Mouse (Mus musculus) hindbrain, embryonic 16.5 days (tissue): ENCODE measurements around the gene Ptpra. TPM values are rescaled to one million over a fixed set of nuclear protein-coding genes. Genes with fewer than 3 reads are reported as not detected.
A peak's percentile ranks its signal among the peaks of the same experiment; 100 is the strongest.

ENCODE experiments used
- ATAC-seq: fragments of 200-750 bp; cut with Nextera tagmentation; 2 replicates; pipeline ENCODE4 v1.8.0; 2017; ENCODE audit warnings: moderate TSS enrichment, moderate library complexity
- H3K27ac ChIP-seq: fragments of 300-500 bp; sonication (generic); 2 replicates; pipeline ENCODE4 v1.5.1; 2014; ENCODE audit warnings: low read depth, mild to moderate bottlenecking, control low read depth, low read length, moderate library complexity
- H3K27me3 ChIP-seq: fragments of 300-500 bp; sonication (generic); replicated peaks from 2 replicates; pipeline ENCODE4 v1.6.1; 2014; ENCODE audit warnings: low read length; ENCODE audit not compliant: control insufficient read depth, insufficient read depth
- H3K36me3 ChIP-seq: fragments of 300-500 bp; sonication (generic); 2 replicates; pipeline ENCODE4 v1.6.1; 2014; ENCODE audit warnings: mild to moderate bottlenecking, low read length, moderate library complexity, mixed read lengths; ENCODE audit not compliant: control insufficient read depth, insufficient read depth
- H3K4me1 ChIP-seq: fragments of 300-500 bp; sonication (generic); 2 replicates; pipeline ENCODE4 v1.6.1; 2014; ENCODE audit warnings: low read depth, low read length; ENCODE audit not compliant: control insufficient read depth, insufficient read depth
- H3K4me2 ChIP-seq: fragments of 300-500 bp; sonication (generic); 2 replicates; pipeline ENCODE4 v1.6.1; 2014; ENCODE audit warnings: mild to moderate bottlenecking, low read length, control low read depth, moderate library complexity
- H3K4me3 ChIP-seq: fragments of 300-500 bp; sonication (generic); 2 replicates; pipeline ENCODE4 v1.5.1; 2014; ENCODE audit warnings: mild to moderate bottlenecking, low read length, control low read depth, moderate library complexity
- H3K9ac ChIP-seq: fragments of 300-500 bp; sonication (generic); 2 replicates; pipeline ENCODE4 v1.6.1; 2014; ENCODE audit warnings: low read depth, mild to moderate bottlenecking, control low read depth, low read length, moderate library complexity
- H3K9me3 ChIP-seq: fragments of 300-500 bp; sonication (generic); 2 replicates; pipeline ENCODE4 v1.6.1; 2014; ENCODE audit warnings: mild to moderate bottlenecking, low read length, moderate library complexity; ENCODE audit not compliant: control insufficient read depth
- WGBS: fragments of 180-500 bp; shearing (Covaris S2); extraction: QIAGEN DNeasy Blood & Tissue Kit; methylation state at CpG from one replicate; pipeline ENCODE4 v1.1.7; 2014; 5-methylcytosine and 5-hydroxymethylcytosine counted together
- polyA plus RNA-seq: library from polyadenylated mRNA; unstranded; fragments of >200 nt; fragmentation: Nextera tagmentation; extraction: Ambion mirVana; gene quantifications from 2 replicates; pipeline ENCODE4 v1.2.1, GENCODE M21; 2015

Gene Ptpra
- 134 and 144 TPM in 2 replicates for polyA plus RNA-seq

DNA sequence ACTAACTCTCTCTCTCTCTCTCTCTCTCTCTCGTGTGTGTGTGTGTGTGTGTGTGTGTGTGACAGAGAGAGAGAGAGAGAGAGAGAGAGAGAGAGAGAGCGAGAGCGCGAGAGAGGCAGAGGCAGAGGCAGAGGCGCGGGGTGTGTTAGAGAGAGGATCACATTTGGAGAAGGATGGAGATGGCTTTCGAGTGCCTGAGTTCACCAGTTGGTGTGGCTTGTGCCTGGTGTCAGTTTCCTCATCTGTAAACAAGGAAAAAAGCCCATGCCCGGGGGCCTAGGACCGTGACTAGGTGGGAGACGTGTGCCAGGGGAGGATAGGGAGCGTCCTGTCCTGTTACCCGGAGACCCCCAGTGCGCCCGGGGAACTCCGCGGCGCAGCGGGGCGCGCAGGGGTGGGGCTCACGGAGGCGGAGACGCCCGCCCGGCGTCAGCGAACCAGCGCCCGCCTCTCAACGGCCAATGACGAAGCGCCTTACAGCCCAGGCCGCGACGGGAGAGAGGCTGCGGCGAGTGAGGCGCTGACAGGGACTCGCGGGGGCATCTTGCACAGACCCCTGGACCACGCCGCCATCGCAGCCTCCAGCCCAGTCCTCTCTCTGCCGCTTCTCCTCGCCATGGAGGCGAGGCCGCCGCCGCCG lies at the start of gene Ptpra:
Ptpra (plus strand) TSS at position 485 of the 640 bp plus-strand sequence.
- ATAC-seq = peak; percentile 98
- Histone ChIP-seq H3K36me3 (no peaks in the 10 kb centered on the region), H3K4me3 (peak within 1 kb of the TSS; percentile 96), H3K9ac (peak within 1 kb of the TSS; percentile 97), H3K4me2 (peak within 1 kb of the TSS; percentile 82), H3K27me3 (no peaks in the 10 kb centered on the region), H3K27ac (peak within 1 kb of the TSS; percentile 91), H3K4me1 (peaks cover 27% of the 10 kb centered on the region), H3K9me3 (no peaks in the 10 kb centered on the region)
- WGBS = under 1% methylated on average over 40 of the region's 50 CpGs

- Histone ChIP-seq H3K4me1 (peaks cover 11% of the 10 kb centered on the region), H3K36me3 (no peaks in the 10 kb centered on the region), H3K27me3 (peaks cover 8% of the 10 kb centered on the region), H3K4me2 (no peak overlapping the region), H3K9ac (no peak overlapping the region), H3K4me3 (no peak overlapping the region), H3K9me3 (no peaks in the 10 kb centered on the region), H3K27ac (no peak overlapping the region)
- 81% methylated on average over 4 of the region's 4 CpGs for WGBS
- ATAC-seq = no peak
Observed at GRCm38 (mm10) chr2:130401891-130402290, 48.2 kb upstream of the Ptpra start.

- Histone ChIP-seq H3K27me3 (no peaks in the 10 kb centered on the region), H3K4me2 (no peak within 1 kb of the TSS), H3K4me1 (no peaks in the 10 kb centered on the region), H3K36me3 (no peaks in the 10 kb centered on the region), H3K4me3 (no peak within 1 kb of the TSS), H3K9ac (no peak within 1 kb of the TSS), H3K9me3 (no peaks in the 10 kb centered on the region), H3K27ac (no peak within 1 kb of the TSS)
- no peak for ATAC-seq
- WGBS = 97% methylated on average over 1 of the region's 1 CpGs
Observed at GRCm38 (mm10) chr2:130404939-130405338, 45.1 kb upstream of the Ptpra start, which contains the start of the genes Gm28372 and 1700020A23Rik. TSS of gene Gm28372 (plus strand) at chr2:130405239. TSS of gene 1700020A23Rik (plus strand) at chr2:130405259.

DNA sequence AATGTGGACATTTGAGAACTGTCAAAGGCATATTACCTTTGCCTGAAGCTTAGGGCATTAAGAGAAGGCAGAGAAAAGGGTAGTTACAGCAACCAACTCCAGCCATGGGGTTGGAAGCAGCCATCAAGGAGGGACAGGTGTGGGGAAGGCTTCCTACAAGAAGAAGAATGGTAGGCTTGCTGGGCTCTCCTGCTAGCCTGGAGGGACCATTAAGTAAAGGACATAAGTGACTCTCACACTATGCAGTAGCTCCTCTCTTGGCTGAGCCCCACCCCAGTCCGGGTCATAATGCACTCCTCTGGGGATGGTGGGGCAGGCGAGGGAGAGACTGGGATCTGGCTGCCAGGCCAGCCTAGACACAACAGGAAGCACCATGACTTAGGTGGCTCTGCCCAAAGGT lies 43.9 kb upstream of the Ptpra start, which contains the start of gene Tmem239:
Tmem239 (plus strand) TSS at position 301 of the 400 bp plus-strand sequence.
- ATAC-seq = no peak
- H3K4me3 ChIP-seq = no peak within 1 kb of the TSS
- H3K27me3 ChIP-seq = no peaks in the 10 kb centered on the region
- WGBS = 86% methylated on average over 2 of the region's 2 CpGs
- no peak within 1 kb of the TSS for H3K4me2 ChIP-seq
- no peak within 1 kb of the TSS for H3K9ac ChIP-seq
- H3K4me1 ChIP-seq = no peaks in the 10 kb centered on the region
- no peak within 1 kb of the TSS for H3K27ac ChIP-seq
- no peaks in the 10 kb centered on the region for H3K36me3 ChIP-seq
- H3K9me3 ChIP-seq = no peaks in the 10 kb centered on the region

- WGBS = 20% methylated on average over 6 of the region's 6 CpGs
- H3K27me3 ChIP-seq = no peaks in the 10 kb centered on the region
- H3K36me3 ChIP-seq = no peaks in the 10 kb centered on the region
- no peak overlapping the region for H3K4me3 ChIP-seq
- H3K4me1 ChIP-seq = no peaks in the 10 kb centered on the region
- no peak overlapping the region for H3K27ac ChIP-seq
- H3K9ac ChIP-seq = no peak overlapping the region
- no peaks in the 10 kb centered on the region for H3K9me3 ChIP-seq
- ATAC-seq = no peak
- no peak overlapping the region for H3K4me2 ChIP-seq
Observed at GRCm38 (mm10) chr2:130408194-130408593, 41.9 kb upstream of the Ptpra start.

DNA sequence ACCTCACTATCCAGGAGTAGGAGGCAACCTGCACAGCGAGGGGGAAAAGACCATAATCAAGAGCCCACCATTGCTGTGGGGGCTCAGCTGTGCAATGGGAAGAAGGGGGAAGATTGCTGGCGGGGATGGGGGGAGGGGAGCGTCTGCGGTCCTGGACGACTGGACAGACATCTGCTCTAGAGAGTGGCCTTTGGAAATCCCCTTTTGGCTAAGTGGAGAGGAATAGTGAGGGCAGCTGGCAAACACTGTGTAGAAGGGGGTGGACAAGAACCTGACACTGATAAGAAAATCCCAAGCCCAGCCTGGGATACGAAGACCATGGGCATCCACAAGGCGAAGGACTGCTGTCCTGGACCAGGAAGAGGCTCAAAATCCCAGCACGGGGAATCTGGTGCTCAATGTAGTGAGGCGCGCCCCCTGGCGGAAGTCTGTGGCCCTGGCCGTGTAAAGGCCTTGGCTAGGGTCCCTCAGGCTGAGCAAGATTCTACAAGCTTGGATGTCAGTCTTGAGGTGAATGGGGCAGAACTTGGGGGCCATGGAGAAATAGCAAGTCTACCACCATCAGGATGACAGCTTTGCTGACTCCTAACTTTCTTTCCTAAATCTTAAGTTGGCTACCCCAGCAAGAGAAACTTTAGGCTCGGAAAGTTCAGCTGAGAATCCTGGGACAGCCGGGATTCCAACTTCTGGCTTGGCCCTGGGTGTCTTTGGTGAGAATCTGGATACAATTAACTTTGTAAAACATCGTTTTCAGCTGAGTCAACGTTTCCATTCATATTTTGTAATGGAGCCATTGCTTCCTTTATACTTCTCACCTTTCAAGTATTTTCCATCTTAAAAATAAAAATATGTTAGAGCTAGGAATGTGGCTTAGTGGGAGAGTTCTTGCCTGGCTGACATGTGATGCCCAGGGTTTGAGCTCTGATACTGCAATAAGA lies 38.3 kb upstream of the Ptpra start:
- 43% methylated on average over 16 of the region's 16 CpGs for WGBS
- peak; percentile 74 for ATAC-seq
- H3K27me3 ChIP-seq = no peaks in the 10 kb centered on the region
- no peaks in the 10 kb centered on the region for H3K9me3 ChIP-seq
- H3K9ac ChIP-seq = no peak overlapping the region
- no peak overlapping the region for H3K27ac ChIP-seq
- H3K4me2 ChIP-seq = no peak overlapping the region
- H3K36me3 ChIP-seq = no peaks in the 10 kb centered on the region
- no peaks in the 10 kb centered on the region for H3K4me1 ChIP-seq
- H3K4me3 ChIP-seq = no peak overlapping the region

DNA sequence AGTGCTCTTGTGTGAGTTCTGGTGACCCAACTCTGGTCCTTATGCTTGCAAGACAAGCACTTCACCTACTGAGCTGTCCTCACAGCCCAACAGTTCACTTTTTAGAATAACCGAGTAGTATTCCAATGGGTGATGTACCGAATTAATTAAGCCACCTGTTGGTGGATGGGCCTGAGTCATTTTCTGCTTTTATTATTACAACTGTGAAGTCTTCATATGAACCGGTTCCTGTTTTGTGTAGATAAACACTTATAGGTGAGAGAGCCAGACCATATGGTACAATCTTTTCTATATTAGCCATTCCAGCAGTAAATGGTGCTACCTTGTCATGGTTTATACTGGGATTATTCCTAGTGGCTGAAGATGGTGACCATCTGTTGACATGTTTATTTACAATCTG lies 37.3 kb upstream of the Ptpra start:
- Histone ChIP-seq H3K9me3 (no peaks in the 10 kb centered on the region), H3K9ac (no peak overlapping the region), H3K27me3 (no peaks in the 10 kb centered on the region), H3K27ac (no peak overlapping the region), H3K4me2 (no peak overlapping the region), H3K36me3 (no peaks in the 10 kb centered on the region), H3K4me3 (no peak overlapping the region), H3K4me1 (no peaks in the 10 kb centered on the region)
- 81% methylated on average over 3 of the region's 3 CpGs for WGBS
- ATAC-seq = no peak

DNA sequence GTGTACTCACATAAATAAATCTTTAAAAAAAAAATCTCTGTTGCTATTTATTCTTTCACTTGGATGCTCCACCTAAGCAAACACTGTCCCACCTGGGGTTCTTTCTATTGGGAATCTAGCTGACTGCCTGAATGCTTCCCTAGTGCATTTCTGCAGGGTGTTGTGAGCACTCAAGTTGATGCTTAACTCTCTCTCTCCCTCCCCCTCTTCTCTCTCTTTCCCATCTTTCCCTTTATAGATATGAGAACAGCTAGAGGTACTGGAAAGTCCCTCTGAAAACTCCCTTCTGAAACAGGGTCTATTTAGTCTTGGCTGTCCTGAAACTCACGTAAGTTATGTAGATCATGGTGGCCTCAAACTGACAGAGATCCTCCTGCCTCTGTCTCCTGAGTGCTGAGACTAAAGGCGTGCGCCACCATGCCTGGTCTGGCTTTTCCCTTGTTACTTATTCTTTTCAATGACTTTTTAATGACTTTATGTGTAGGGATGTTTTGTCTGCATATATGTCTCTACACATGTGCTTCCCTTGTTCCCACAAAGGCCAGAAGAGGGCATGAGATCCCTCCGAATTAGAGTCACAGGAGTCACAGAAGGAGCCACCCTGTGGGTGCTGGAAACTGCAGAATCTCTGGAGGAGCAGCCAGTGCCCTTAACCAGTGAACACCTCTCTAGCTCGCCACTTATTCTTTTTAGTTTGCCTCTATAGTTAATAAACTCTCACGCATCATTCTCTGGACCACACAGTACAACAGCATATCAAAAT lies 35.8 kb upstream of the Ptpra start:
- ATAC-seq = no peak
- 71% methylated on average over 6 of the region's 6 CpGs for WGBS
- no peak overlapping the region for H3K4me3 ChIP-seq
- no peaks in the 10 kb centered on the region for H3K27me3 ChIP-seq
- no peaks in the 10 kb centered on the region for H3K4me1 ChIP-seq
- H3K27ac ChIP-seq = no peak overlapping the region
- no peaks in the 10 kb centered on the region for H3K9me3 ChIP-seq
- 0 out of 2 replicates have a peak, but pooled peaks cover 6% of the 10 kb centered on the region for H3K36me3 ChIP-seq
- no peak overlapping the region for H3K4me2 ChIP-seq
- no peak overlapping the region for H3K9ac ChIP-seq
